Mouse (Mus musculus) myocyte (in vitro differentiated cells): ENCODE measurements around the gene Fmnl3.

ENCODE experiments used
- CEBPB ChIP-seq: IDR thresholded peaks from 2 replicates; pipeline ENCODE4 v1.6.1; 2011; ENCODE audit warnings: mild to moderate bottlenecking, moderate library complexity; ENCODE audit not compliant: poor library complexity, insufficient read depth, severe bottlenecking
- E2F4 ChIP-seq: IDR thresholded peaks from one replicate; pipeline ENCODE4 v1.6.1; 2011; ENCODE audit warnings: mild to moderate bottlenecking, control low read depth, moderate library complexity; ENCODE audit not compliant: insufficient read depth
- MAX ChIP-seq: IDR thresholded peaks from one replicate; pipeline ENCODE4 v1.6.1; 2011; ENCODE audit warnings: low read depth, mild to moderate bottlenecking, control low read depth
- MYOG ChIP-seq, 3 experiments: IDR thresholded peaks; one replicate each; pipeline ENCODE4 v1.6.1; 2011; ENCODE audit warnings: control low read depth in 2 of 3, low read depth in 2 of 3, mild to moderate bottlenecking in 2 of 3; ENCODE audit not compliant: insufficient read length in 2 of 3, control insufficient read depth in 1 of 3, insufficient read depth in 1 of 3
- POLR2A ChIP-seq: IDR thresholded peaks from one replicate; pipeline ENCODE4 v1.6.1; 2011; ENCODE audit warnings: low read depth, mild to moderate bottlenecking, control low read depth, moderate library complexity; ENCODE audit not compliant: insufficient read length
- POLR2AphosphoS2 ChIP-seq: IDR thresholded peaks from one replicate; pipeline ENCODE4 v1.6.1; 2011; ENCODE audit warnings: low read depth, control low read depth; ENCODE audit not compliant: insufficient read length
- TCF12 ChIP-seq: IDR thresholded peaks from one replicate; pipeline ENCODE4 v1.6.1; 2011; ENCODE audit warnings: mild to moderate bottlenecking, control low read depth; ENCODE audit not compliant: poor library complexity, insufficient read depth, severe bottlenecking
- USF1 ChIP-seq: IDR thresholded peaks from one replicate; pipeline ENCODE4 v1.6.1; 2011; ENCODE audit warnings: low read depth, mild to moderate bottlenecking, control low read depth, moderate library complexity

DNA sequence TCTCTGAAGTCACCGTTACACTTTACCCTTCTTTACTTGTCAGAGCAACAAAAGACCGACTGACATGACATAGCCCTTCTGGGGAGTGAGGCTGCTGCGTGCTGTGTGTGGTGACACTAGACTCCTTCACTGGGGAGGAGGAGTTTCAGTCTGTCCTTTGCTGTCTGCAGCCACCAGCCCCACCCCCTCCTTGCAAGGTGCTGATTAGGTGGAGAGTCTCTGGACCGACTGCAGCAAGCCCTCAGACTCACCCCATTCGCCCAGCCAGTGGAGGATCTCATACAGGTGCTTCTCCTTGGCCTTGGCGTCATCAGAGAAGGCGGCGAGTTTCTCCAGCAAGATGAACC is 85.1 kb downstream of the Fmnl3 start:
- TF ChIP-seq POLR2A: no peak
- no peak for TF ChIP-seq MYOG (IDR thresholded peaks at IDR 0.05; ENCODE audit: control insufficient read depth in 1 of 3, insufficient read depth in 1 of 3, insufficient read length in 2 of 3, low read depth in 2 of 3)
- no peak for TF ChIP-seq MAX
- TF ChIP-seq TCF12: no peak
- TF ChIP-seq USF1: no peak
- no peak for TF ChIP-seq E2F4
- no peak for TF ChIP-seq CEBPB
- no peak for TF ChIP-seq POLR2AphosphoS2
